In genomic region chr12:70684354-70684753, GRCm38 (mm10) we compare ENCODE assay signal across 19 mouse cellular contexts.
"Had no signal": no experiment of that assay in that cellular context is flagged by ENCODE, and none has a peak within 500 bp of the region (broad histone marks: within the 10 kb centered on the region; RNA-seq: fewer than 3 reads in every experiment).

No protein-coding gene starts in this region.

- DNase-seq: kidney, postnatal 10 days; kidney, postnatal 36 days; layer of hippocampus, postnatal 36 days; liver, embryonic 13.5 days; lung, adult 2 months; lung, postnatal 14 days; right cerebral cortex, adult 18-20 months; right cerebral cortex, postnatal 14 days; right cerebral cortex, postnatal 4 days; thymus, adult 2 months; thymus, postnatal 14 days; thymus, postnatal 4 days had no signal

- H3K4me2 ChIP-seq: kidney, embryonic 15.5 days; liver, embryonic 13.5 days; midbrain, embryonic 12.5 days; midbrain, embryonic 15.5 days; neural tube, embryonic 12.5 days; neural tube, embryonic 15.5 days had no signal

- H3K9ac ChIP-seq: kidney, embryonic 15.5 days; liver, embryonic 13.5 days; midbrain, embryonic 12.5 days; midbrain, embryonic 15.5 days; neural tube, embryonic 12.5 days; neural tube, embryonic 15.5 days had no signal

- H3K9me3 ChIP-seq: kidney, embryonic 15.5 days; liver, embryonic 13.5 days; midbrain, embryonic 12.5 days; midbrain, embryonic 15.5 days; neural tube, embryonic 12.5 days; neural tube, embryonic 15.5 days had no signal

- H3K27me3 ChIP-seq: kidney, embryonic 15.5 days; liver, embryonic 13.5 days; midbrain, embryonic 12.5 days; midbrain, embryonic 15.5 days; neural tube, embryonic 12.5 days; neural tube, embryonic 15.5 days had no signal

- H3K4me3 ChIP-seq: kidney, embryonic 15.5 days; left cerebral cortex, adult 2 months; liver, embryonic 13.5 days; midbrain, embryonic 12.5 days; midbrain, embryonic 15.5 days; neural tube, embryonic 12.5 days; neural tube, embryonic 15.5 days had no signal

- H3K27ac ChIP-seq: kidney, embryonic 15.5 days; liver, embryonic 13.5 days; macrophage; midbrain, embryonic 12.5 days; midbrain, embryonic 15.5 days; neural tube, embryonic 12.5 days; neural tube, embryonic 15.5 days had no signal

- H3K4me1 ChIP-seq: liver, embryonic 13.5 days had no signal

- H3K36me3 ChIP-seq: kidney, embryonic 15.5 days; liver, embryonic 13.5 days; midbrain, embryonic 12.5 days; midbrain, embryonic 15.5 days; neural tube, embryonic 12.5 days; neural tube, embryonic 15.5 days had no signal

- ATAC-seq: midbrain, embryonic 15.5 days had no signal
